12 mouse cellular contexts compared by ENCODE assay signal in genomic region chr3:16930299-16930698, GRCm38 (mm10).
DNase-seq lines count a peak whose midpoint lies in the region; ATAC-seq and TF ChIP-seq lines count a peak whose summit lies in the region.
"Had no signal": no experiment of that assay in that cellular context is flagged by ENCODE, and none has a peak within 500 bp of the region (broad histone marks: within the 10 kb centered on the region; RNA-seq: fewer than 3 reads in every experiment).

No protein-coding gene starts in this region.

- H3K4me1 ChIP-seq in embryonic facial prominence, embryonic 14.5 days (ENCODE audit: control insufficient read depth, insufficient read depth, low read length) = no peaks in the 10 kb centered on the region
- no peaks in the 10 kb centered on the region for H3K4me1 ChIP-seq in neural tube, embryonic 15.5 days
- no peaks in the 10 kb centered on the region for H3K4me1 ChIP-seq in cerebellum, adult 2 months (ENCODE audit: control insufficient read depth, insufficient read depth, low read length)
- H3K4me1 ChIP-seq: embryonic facial prominence, embryonic 13.5 days had no signal

- no peak overlapping the region for H3K4me2 ChIP-seq in embryonic facial prominence, embryonic 14.5 days (ENCODE audit: low read depth, low read length)
- no peak overlapping the region for H3K4me2 ChIP-seq in neural tube, embryonic 15.5 days
- H3K4me2 ChIP-seq: embryonic facial prominence, embryonic 13.5 days had no signal

- H3K9ac ChIP-seq in embryonic facial prominence, embryonic 14.5 days (ENCODE audit: low read depth, low read length) = no peak overlapping the region
- H3K9ac ChIP-seq in neural tube, embryonic 15.5 days (replicated peaks) = no peak overlapping the region
- H3K9ac ChIP-seq: embryonic facial prominence, embryonic 13.5 days had no signal

- peak; percentile 6 for DNase-seq in heart, postnatal 10 days
- no peak for DNase-seq in heart, postnatal 36 days
- peak; percentile 11 for DNase-seq in embryonic facial prominence, embryonic 14.5 days (ENCODE audit: low spot score)
- DNase-seq in layer of hippocampus, adult 2 months (ENCODE audit: low spot score in 2 of 2) = no peak
- no peak for DNase-seq in gastrocnemius, postnatal 10 days
- no peak for DNase-seq in cerebellum, adult 2 months
- DNase-seq: thymus, adult 18-20 months had no signal

- 0 out of 2 replicates have a peak, but pooled peaks cover 6% of the 10 kb centered on the region for H3K9me3 ChIP-seq in embryonic facial prominence, embryonic 14.5 days (ENCODE audit: control insufficient read depth, low read length)
- H3K9me3 ChIP-seq in neural tube, embryonic 15.5 days (replicated peaks) = no peaks in the 10 kb centered on the region
- H3K9me3 ChIP-seq: embryonic facial prominence, embryonic 13.5 days had no signal

- H3K27me3 ChIP-seq in embryonic facial prominence, embryonic 14.5 days (replicated peaks; ENCODE audit: control insufficient read depth, insufficient read depth, low read length) = no peaks in the 10 kb centered on the region
- no peaks in the 10 kb centered on the region for H3K27me3 ChIP-seq in neural tube, embryonic 15.5 days (replicated peaks)
- no peaks in the 10 kb centered on the region for H3K27me3 ChIP-seq in cerebellum, adult 2 months (ENCODE audit: control insufficient read depth, insufficient read depth, low read length)
- H3K27me3 ChIP-seq: CH12.LX; embryonic facial prominence, embryonic 13.5 days had no signal

- TF ChIP-seq CTCF in layer of hippocampus, adult 2 months (conservative IDR thresholded peaks at IDR 0.05) = peak; percentile 60
- TF ChIP-seq CTCF in cerebellum, adult 2 months (IDR thresholded peaks at IDR 0.05; ENCODE audit: borderline replicate concordance, insufficient read depth, low read depth, low read length) = no peak

- no peak overlapping the region for H3K4me3 ChIP-seq in embryonic facial prominence, embryonic 14.5 days (ENCODE audit: low read depth, low read length)
- H3K4me3 ChIP-seq in layer of hippocampus, adult 2 months = no peak overlapping the region
- no peak overlapping the region for H3K4me3 ChIP-seq in neural tube, embryonic 15.5 days (replicated peaks)
- no peak overlapping the region for H3K4me3 ChIP-seq in cerebellum, adult 2 months (replicated peaks; ENCODE audit: insufficient read depth, low read depth, low read length)
- H3K4me3 ChIP-seq: embryonic facial prominence, embryonic 13.5 days had no signal

- H3K36me3 ChIP-seq in embryonic facial prominence, embryonic 14.5 days (ENCODE audit: control insufficient read depth, insufficient read depth, low read length) = no peaks in the 10 kb centered on the region
- H3K36me3 ChIP-seq in neural tube, embryonic 15.5 days = no peaks in the 10 kb centered on the region
- H3K36me3 ChIP-seq: embryonic facial prominence, embryonic 13.5 days had no signal

- no peak for TF ChIP-seq POLR2A in cerebellum, adult 2 months (IDR thresholded peaks at IDR 0.05; ENCODE audit: borderline replicate concordance, insufficient read depth, low read length)

- H3K27ac ChIP-seq in embryonic facial prominence, embryonic 14.5 days (replicated peaks; ENCODE audit: low read depth, low read length) = no peak overlapping the region
- H3K27ac ChIP-seq in layer of hippocampus, adult 2 months = no peak overlapping the region
- no peak overlapping the region for H3K27ac ChIP-seq in neural tube, embryonic 15.5 days (replicated peaks)
- no peak overlapping the region for H3K27ac ChIP-seq in cerebellum, adult 2 months (ENCODE audit: insufficient read depth, low read length)
- H3K27ac ChIP-seq: embryonic facial prominence, embryonic 13.5 days; macrophage had no signal

- ATAC-seq in embryonic facial prominence, embryonic 14.5 days (ENCODE audit: low read depth) = no peak
- peak; percentile 58; the same call in 1 of the 2 replicates for ATAC-seq in neural tube, embryonic 15.5 days (ENCODE audit: low FRiP score)
- ATAC-seq in granulocyte monocyte progenitor cell, adult 5-6 weeks (replicated peaks; ENCODE audit: poor library complexity, severe bottlenecking) = no peak

- intact Hi-C loops in heart, postnatal 10 days (cut with DNase I) = no loop called here
- intact Hi-C loops in heart, postnatal 36 days (cut with DNase I) = no loop called here

- WGBS in embryonic facial prominence, embryonic 14.5 days = 45% methylated on average over 3 of the region's 3 CpGs
- 28% methylated on average over 3 of the region's 3 CpGs for WGBS in neural tube, embryonic 15.5 days
- WGBS in cerebellum, adult 2 months = 10% methylated on average over 3 of the region's 3 CpGs

Comparison
In these comparisons a context has a peak if more than half of its experiments do, and no peak if none do; other contexts are left out.
1. DNase-seq: peak in heart, postnatal 10 days (2 of 2) and embryonic facial prominence, embryonic 14.5 days (single experiment); none in heart, postnatal 36 days (0 of 2), layer of hippocampus, adult 2 months (0 of 2), gastrocnemius, postnatal 10 days (single experiment) and cerebellum, adult 2 months (0 of 2).